Mouse (Mus musculus): ENCODE results near the gene Clcn6.

DNA sequence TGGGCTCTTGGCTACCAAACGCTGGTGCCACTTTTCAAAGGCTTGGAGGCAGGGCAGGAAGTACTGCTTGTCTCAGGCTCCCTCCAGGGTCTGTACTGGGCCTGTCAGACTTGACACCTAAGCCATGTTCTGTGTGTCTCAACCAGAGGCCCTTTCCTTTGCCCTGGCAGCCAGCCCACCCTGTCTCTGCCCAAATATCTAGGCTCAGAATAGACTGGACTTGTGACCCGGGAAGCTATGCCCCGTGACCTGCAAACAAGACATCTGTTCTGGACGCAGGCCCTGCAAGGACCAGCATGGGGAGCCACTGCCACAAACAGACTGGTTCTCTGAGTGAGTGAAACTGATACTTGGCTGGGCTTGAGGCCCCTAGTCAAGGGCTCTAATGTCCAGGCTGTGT lies 18.2 kb upstream of the Clcn6 start:
- no peak for TF ChIP-seq POLR2A (IDR thresholded peaks at IDR 0.05; ENCODE audit: low read depth, low read length)
- no peak for TF ChIP-seq CTCF (conservative IDR thresholded peaks at IDR 0.05; ENCODE audit: insufficient read depth, insufficient read length, low read depth, low read length)

All from kidney, adult 2 months (tissue).